Mouse (Mus musculus) brain, embryonic 18.5 days (tissue): Measurements from ENCODE around the gene Dhx15.
A peak's percentile ranks its signal among the peaks of the same experiment; 100 is the strongest.
"Not testable (repeated sequence)": the region's sequence is repeated elsewhere in the genome, so short reads cannot be mapped to it uniquely, and the experiment has no call there.

ENCODE experiments used
- DNase-seq: peaks from one replicate; pipeline ENCODE4 v3.0.0-alpha.2; 2012; ENCODE audit warnings: low read depth, low spot score

Dhx15 gene

GRCm38 (mm10) chr5:52190371-52191179 lies at the start of gene Dhx15:
TSS of gene Dhx15 (minus strand) at chr5:52190514.
- DNase-seq: peak; percentile 87

DNA sequence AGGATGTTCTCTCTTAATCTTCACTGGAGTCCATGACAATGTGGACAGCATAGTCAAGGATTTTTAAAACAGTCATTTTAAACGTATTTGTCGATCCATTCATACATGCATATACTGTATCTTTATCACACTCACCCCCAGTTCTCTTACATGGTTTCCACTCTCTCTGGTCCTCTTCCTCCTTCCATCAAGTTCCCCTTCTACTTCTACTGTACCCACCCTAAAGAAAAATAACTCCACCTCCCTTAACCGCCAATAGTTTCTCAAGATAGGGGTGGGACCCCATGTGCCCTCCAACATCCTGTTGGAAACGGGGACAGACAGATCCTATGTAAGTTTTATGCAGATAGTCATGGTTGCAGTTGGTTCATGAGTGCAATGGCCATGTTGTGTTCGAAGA lies 48.6 kb upstream of the Dhx15 start:
- DNase-seq: no peak

GRCm38 (mm10) chr5:52237956-52238735 lies 47.8 kb upstream of the Dhx15 start:
- no peak for DNase-seq

DNA sequence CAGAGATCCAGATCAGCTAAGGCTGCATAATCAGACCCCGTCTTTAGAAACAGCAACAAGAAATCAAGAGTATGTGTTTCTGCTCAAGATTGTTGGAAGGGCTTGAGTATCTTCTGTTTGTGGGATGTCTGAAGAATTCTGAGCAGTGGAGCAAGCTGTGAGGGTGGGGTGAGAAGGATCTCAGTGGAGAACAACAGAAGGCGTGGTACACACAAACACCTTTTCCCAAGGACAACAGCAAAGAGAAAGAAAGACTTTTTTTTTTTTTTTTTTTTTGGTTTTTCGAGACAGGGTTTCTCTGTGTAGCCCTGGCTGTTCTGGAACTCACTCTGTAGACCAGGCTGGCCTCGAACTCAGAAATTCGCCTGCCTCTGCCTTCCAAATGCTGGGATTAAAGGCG lies 46.3 kb upstream of the Dhx15 start:
- DNase-seq: not testable (repeated sequence)

- DNase-seq: no peak
Observed at GRCm38 (mm10) chr5:52234570-52234969, 44.3 kb upstream of the Dhx15 start.

- no peak for DNase-seq
Observed at GRCm38 (mm10) chr5:52233891-52234290, 43.6 kb upstream of the Dhx15 start.

DNA sequence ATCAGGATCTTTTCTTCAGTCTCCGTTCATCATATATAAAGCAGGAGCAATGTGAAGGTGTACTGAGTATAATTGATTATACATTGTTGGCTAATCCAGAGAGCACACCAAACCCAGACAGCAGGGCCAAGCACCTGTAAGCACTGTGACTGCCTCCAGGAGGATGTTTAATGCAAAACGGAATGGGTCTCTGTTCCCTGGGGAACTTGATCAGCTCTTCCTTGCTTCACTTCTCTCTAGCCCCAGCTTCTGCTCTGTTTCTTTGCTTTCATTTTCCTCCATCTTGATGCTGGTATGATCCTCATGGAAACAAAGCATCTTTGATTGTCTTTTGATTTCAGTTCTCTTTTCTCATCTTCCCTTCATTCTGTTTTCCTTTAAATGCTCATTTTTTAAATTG lies 42.3 kb upstream of the Dhx15 start:
- DNase-seq: no peak

DNA sequence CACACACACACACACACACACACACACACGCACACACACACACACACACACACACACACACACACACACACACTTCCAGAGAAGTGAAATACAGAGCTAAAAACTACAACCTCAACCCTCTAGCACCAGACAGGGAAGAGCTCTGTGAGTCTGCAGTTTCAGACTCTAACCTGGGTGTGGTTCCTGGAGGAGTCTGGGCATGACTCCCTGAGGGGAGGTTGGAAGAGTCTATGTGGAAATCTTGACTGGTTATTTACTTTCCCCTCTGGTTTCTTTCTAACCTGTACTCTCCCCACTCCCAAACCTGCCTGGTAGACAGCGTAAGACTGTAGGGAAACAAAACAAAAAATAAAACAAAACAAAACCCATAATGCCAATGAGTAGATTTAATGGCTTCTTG lies 41.9 kb upstream of the Dhx15 start:
- no peak for DNase-seq

DNA sequence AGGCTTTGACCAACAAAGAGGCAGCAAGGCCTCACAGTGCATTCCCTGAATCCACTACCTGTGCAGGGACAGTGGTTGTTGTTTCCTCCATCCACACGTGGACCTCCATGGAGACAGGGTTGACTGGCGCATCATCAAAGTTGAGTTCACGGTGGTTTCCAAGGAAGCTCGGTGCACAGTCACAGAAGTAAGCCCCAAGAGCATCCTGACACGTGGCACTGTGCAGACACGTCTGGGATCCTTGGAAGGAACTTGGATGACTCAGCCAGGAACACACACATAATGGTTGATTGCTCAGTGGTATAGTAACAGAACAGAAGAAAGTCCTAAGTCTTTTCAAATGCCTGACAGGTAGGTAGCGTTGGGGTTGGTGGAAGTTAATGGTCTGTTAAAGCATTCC lies 40.2 kb upstream of the Dhx15 start:
- no peak for DNase-seq

DNA sequence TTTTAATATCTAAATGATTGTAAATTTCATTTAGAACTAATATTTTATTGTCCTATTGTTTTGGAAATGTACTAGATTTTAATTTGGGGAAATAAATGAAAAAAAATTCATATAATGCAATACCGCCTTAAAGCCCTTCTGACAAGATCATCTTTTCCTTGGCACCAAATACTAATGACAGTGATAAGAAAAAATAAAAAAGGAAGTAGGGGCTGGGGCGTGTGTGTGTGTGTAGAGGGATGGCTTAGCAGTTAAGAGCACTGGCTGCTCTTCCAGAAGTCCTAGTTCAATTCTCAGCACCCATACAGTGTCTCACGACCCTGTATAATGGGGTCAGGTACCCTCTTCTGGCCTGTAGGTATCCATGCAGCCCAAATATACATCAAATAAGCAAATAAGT lies 36.4 kb upstream of the Dhx15 start:
- no peak for DNase-seq

GRCm38 (mm10) chr5:52221596-52221995 lies 31.3 kb upstream of the Dhx15 start:
- no peak for DNase-seq

DNA sequence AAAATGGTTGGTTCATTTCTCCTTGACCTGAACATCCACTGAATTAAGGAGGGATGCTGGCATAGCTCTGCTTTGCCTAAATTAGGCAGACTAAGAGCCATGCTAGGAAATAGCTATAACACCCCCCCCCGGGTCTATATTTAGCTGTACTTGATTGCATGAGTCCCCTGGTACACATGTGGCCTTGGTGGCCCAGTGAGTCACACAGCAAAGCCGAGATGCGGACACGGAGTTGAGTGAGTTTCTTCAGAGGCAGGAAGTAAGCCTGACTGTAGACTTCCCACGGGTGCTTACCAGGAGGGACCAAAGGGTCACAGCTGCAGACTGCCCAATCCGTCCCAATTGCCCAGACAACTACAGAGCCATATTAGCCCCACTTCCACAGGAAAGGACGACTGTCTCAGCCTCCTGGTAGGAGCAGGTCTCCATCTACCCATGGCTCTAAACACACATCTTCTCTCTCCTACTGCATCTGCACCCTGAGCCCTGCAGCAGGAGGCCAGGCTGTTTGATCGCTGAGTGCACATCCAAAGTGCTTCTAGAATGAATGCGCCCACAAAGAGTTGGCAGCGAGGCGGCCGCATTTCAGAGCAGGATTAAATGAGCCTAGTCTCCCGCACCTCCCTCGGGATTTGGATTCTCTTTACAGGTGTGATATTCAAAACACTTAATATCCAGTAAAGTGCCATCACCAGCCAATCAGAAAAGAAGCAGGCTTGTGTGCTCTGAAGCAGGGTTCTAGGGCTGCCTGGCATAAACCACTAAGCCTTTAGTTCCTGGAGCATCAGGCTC lies 29.9 kb upstream of the Dhx15 start:
- DNase-seq: no peak

GRCm38 (mm10) chr5:52218238-52218637 lies 27.9 kb upstream of the Dhx15 start:
- no peak for DNase-seq

DNA sequence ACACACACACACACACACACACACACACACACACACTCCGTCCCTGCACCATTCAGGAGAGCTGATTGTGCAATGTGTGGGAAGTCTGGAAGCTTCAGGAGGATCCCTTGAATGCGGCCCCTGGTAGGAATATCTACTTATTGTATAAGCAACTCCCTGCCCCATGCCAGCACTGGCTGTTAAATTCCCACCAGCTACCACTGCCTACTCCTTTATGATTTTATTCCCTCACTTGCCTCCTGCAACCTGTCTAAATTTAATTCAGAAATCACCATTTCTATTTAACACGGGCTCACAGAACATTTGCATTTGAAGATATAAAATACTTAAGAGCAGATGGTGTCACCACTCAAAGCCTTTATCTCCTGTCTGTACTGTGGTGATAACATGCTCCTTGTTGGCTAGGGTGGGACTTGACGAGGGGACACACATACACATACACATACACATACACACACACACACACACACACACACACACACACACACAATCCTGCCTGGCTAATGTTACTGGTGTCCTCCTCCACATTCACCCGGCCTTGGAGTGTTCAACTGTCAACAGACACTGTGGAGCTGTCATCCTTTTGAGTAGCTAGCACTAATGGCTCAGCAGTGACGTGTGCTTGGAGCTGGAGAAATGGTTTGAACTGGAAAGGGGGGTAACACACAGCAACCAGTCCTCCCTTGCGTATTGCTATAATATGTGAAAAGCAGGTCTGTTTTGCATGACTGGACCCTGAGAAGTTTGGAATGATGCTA lies 23.0 kb upstream of the Dhx15 start:
- DNase-seq: no peak

DNA sequence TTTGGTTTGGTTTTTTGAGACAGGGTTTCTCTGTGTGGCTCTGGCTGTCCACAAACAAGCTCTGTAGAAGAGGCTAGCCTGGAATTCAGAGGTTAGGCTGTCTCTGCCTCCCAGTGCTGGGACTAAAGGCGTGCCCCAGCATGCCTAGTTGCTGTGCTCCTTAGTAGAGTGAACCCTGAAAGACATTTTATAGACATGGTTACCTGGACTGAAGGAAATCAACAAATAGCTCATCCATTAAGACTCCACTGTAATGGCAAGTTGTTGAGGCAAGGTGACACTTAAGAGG lies 810 bp upstream of the Dhx15 start:
- DNase-seq: no peak

DNA sequence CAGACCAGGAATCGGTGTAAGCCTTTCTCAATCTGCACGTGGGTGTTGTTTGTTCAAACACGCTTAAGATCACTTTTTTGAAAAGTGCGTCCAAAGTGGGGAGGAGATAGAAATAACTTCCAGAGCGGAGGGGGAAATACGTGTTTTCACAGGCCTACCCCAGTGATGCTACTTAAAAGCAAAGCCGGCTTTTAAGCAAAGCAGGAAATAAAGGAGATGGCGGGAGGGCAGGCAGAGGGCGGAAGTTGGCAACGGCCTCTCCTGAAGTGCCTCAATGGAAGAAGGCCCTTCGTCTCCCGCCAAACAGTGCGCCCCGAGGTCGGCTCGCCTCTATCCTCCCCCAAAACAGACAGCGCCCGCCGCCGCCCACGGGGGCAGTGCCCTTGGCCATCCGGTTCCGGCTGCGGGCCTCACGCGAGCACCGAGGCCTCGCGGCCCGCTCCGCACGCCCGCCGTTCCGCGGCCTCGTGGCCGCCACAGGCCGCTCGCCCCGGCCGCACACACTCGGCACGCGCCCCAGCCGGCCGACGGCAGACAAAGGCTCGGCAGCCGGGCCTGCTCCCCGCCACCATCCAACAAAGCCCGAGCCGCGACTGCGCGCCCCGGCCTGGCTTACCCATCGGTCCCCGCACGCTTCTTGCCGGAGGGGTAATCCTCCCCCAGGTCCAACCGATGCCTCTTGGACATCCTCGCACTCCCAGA lies 499 bp downstream of the Dhx15 start:
- DNase-seq: no peak

- no peak for DNase-seq
Observed at GRCm38 (mm10) chr5:52188206-52188605, 2.1 kb downstream of the Dhx15 start.

DNA sequence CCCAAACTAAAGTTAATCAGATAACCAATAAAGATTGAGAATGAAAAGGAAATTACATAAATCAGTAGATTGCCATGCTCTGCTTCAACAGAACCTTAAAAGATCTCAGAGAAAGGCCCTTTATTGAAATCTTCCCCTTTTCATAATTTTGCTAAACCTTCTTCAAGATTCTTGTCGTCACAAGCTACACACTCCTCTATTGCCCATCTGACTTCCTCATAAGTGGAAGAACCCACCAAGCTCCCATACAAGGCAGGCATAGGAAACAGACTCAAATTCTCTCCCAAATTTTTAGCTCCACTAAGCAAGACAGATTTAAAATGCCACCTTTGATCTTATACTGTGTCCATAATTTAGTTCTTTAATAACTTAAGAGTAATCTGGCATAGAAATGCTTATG lies 13.0 kb downstream of the Dhx15 start:
- DNase-seq: no peak

DNA sequence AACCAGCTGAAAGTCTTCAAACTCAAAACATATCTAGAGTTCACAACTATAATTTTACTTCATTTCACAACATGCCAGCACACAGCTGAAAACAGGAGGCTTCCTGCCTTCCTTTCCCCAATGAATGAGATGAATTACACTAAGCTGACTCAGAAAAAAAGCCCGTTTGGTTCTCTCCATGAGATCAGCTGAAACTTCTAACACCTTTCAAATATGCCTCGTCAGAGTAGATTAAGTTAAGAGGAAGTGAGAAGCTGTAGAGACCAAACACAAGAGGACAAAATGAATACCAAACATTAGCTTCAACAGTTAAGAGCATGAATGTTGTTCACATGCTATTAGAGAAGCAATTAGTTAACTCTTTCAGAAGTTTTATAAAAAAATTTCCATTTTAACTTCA lies 21.8 kb downstream of the Dhx15 start:
- no peak for DNase-seq

DNA sequence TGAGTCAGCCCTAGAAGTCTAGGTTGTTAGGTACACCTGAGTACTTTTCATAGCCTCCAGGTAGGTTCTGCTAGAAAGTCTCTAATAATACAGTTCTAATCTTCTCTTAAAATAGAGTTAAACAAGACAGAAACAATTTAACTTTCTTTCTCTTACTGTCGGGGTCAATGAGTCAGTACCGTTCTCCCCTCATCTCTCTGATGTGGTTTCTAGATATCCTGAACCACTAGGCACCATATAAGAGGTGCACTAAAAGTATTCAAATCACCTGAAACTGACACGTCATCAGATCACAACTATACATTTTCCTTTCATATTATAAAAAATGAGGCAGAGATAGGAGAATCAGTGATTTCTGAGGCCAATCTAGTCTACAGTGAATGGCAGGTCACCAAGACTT lies 41.2 kb downstream of the Dhx15 start:
- DNase-seq: no peak

DNA sequence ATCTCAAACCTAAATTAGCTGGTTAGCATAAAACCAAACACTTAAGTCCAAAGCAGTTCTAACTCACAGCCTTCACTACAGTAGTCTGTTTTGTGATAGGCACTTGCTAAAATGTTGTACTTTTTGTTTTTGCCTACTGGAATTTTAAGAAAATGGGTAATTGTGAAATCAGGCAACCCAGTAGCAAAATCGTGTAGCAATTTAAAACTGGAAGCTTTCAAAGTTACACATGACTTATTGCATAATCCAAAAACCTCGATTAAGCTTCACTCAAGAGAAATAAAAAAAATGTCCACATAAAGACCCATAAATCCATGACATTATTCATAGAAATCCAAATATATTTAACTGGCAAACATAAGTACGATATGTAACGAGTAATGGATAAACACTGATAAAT lies 43.2 kb downstream of the Dhx15 start:
- DNase-seq: no peak
